Mouse (Mus musculus) hematopoietic multipotent progenitor cell, adult 10-12 weeks (in vitro differentiated cells): ENCODE data around the gene Hsf2bp. TPM values are rescaled to one million over a fixed set of nuclear protein-coding genes. Genes with fewer than 3 reads are reported as not detected.

Source experiments
- polyA plus RNA-seq: library from polyadenylated mRNA; stranded (reverse); fragments of >175 nt; gene quantifications from 2 replicates; pipeline ENCODE4 v1.2.3, GENCODE M21; 2012; ENCODE audit warnings: low replicate concordance

Gene Hsf2bp
- 0.08 TPM in 1 of 2 replicates, not detected in the other for polyA plus RNA-seq

DNA sequence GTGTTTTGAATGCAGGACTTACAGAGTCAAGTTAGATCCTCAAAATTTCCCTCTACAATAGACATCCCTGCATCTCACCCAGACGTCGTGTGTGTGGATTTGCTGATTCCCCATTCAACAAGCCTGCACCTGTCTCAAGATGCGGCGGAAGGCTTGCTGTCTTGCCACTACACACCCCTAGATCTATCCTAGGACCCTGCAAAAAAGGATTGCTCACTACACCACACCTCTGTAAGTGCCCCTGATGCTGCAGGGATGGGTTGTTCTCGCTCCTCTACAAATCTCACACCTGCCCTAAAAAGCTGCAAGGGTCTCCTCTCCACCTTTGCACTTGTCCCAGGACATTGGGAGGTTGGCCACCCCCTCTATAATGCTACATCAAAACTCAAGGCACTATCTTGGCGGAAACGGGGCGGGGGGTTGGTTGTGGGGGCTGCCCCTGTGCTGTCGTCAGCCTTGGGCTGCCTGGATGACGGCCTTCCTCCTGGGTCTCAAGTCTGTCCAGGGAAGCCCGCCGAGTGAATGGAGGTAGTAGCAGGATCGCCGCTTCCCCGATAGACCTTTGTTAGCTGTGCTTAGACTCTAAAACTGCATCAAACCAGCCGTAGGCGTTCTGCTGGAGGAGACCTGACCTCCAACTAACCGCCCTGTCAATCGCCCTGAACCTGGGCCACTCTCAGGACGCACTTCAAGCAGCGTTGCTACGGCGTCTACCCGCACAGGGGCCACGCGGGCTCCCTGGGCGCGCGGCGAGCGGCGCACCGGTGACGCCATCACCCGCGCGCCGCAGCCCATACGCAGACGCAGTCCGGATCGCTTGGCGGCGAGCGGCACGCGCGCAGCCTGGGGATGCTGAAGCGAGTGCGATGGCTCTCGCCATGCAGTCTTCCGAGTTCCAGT is at the start of gene Hsf2bp, which contains the start of gene Rrp1b:
Gene Hsf2bp, minus strand, starts transcription at position 741 of the 900 bp plus-strand sequence.
Gene Rrp1b, plus strand, starts transcription at position 492 of the 900 bp plus-strand sequence.

Other genes with a start within 250 kb of the Hsf2bp start
- gene Sik1, start 180.5 kb downstream of the Hsf2bp start, polyA plus RNA-seq = 52.4 and 89.1 TPM in 2 replicates
- gene Rrp1b, start 249 bp downstream of the Hsf2bp start, polyA plus RNA-seq = 60.2 and 143 TPM in 2 replicates
- gene Notch3, start 130.5 kb upstream of the Hsf2bp start, polyA plus RNA-seq = 1.2 and 4.5 TPM in 2 replicates
- gene Ephx3, start 153.2 kb upstream of the Hsf2bp start, polyA plus RNA-seq = not detected in 2 replicates
- 216 and 300 TPM in 2 replicates for gene Brd4, start 248.4 kb upstream of the Hsf2bp start, polyA plus RNA-seq